Mouse (Mus musculus): ENCODE measurements around the gene Gm14180.
"Not testable (repeated sequence)": the region's sequence is repeated elsewhere in the genome, so short reads cannot be mapped to it uniquely, and the experiment has no call there.

The Gm14180 gene

DNA sequence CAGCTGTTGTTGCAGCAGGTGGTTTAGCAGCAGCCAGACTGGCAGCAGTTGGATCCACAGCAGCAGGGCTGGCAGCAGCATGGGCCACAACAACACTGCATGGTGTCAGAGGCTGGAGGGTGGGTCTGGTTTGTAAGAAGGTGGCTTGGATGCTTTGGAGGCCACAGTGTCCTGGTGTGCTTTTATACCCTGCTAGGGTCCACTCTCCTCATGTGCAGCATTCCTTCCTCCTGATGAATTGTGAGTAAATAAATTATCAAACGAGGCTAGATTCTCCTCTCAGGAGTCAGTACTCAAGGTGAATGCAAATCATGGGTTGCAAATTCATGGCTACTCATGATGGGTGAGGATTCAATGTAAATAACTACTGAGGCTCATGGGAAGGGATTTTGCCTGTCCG is at the start of gene Gm14180:
Gene Gm14180 (minus strand): TSS at position 101 of the 400 bp plus-strand sequence.
- no peak for DNase-seq

DNA sequence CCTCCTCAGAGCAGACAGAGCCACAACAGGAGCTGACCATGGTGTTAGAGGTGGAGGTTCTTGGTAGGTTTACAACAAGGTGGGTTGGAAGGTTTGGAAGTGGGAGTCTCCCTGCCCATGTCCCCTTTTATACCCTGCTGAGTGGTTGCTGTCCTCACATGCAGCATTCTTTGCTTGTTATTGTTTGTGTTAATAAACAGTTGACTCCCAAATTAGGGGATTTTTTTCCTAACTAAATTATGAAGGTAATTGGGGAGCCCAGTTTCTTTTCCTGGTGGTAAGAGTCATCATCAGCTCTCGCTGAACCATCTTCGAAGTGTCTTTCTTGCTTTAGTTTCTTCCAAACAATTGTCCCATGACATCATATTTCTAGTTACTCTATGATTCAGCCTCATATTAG is 46.5 kb upstream of the Gm14180 start, which contains the start of gene Krtap4-8:
Gene Krtap4-8 (minus strand): TSS at position 101 of the 400 bp plus-strand sequence.
- no peak for DNase-seq

DNA sequence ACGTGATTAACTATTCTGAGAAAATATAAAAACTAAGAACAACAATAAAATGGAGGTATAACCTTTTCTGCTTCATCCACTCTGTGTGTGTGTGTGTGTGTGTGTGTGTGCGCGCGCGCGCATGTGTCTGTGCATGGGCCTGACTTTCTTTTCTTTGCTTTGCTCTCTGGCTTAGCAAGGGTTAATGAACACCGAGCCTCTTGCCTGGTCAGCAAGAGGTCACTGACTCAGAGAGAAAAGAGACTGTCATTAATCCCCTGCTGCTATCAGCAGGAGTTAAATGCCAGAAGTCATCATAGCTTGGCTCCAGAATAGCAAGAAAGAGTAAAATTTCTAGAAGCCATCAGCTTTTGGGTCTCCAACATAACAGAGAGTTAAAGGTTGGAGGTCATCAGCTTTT is 44.3 kb upstream of the Gm14180 start:
- DNase-seq: no peak

DNA sequence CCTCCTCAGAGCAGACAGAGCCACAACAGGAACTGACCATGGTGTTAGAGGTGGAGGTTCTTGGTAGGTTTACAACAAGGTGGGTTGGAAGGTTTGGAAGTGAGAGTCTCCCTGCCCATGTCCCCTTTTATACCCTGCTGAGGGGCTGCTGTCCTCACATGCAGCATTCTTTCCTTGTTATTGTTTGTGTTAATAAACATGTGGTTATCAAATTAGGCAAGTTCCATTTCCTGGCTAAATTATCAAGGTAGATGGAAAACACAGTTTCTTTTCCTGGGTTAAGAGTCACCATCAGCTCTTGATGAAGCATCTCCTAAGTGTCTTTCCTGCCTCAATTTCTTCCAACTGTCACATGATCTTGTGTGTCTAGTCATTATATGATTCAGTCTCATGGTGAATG is 38.7 kb upstream of the Gm14180 start, which contains the start of gene Gm11595:
Gene Gm11595 (minus strand): TSS at position 101 of the 400 bp plus-strand sequence.
- DNase-seq: not testable (repeated sequence)

DNA sequence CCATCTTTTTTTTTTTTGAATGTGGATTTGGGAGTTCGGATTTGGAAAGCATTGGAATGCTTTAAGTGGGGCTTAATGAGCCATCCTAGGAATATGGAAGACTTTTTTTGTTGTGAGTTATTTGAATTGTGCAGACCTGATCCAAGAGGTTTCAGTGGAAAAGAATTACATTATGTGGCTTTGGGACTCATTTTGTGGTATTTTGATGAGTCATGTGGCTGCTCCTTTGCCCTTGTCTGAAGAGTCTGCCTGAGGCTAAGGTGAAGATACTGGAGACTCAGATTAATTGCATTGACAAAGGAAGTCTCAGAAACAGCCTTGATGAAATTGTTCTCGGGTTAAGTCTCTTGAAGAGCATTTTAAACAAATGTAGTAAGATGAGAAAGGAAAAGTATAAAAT is 34.3 kb upstream of the Gm14180 start:
- DNase-seq: no peak

DNA sequence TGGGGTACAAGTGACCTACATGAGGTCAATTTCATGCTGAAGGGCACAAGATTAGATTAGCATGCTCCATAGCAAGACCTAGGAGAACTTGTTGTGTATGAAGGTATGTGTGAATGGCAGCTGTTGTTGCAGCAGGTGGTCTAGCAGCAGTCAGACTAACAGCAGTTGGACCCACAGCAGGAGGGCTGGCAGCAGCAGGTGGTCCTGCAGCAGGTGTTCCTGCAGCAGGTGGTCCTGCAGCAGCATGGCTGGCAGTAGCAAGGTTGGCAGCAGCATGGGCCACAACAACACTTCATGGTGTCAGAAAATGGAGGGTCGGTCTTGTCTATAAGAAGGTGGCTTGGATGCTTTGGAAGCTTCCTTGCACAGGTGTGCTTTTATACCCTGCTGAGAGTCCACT is 24.8 kb upstream of the Gm14180 start:
- DNase-seq: no peak

DNA sequence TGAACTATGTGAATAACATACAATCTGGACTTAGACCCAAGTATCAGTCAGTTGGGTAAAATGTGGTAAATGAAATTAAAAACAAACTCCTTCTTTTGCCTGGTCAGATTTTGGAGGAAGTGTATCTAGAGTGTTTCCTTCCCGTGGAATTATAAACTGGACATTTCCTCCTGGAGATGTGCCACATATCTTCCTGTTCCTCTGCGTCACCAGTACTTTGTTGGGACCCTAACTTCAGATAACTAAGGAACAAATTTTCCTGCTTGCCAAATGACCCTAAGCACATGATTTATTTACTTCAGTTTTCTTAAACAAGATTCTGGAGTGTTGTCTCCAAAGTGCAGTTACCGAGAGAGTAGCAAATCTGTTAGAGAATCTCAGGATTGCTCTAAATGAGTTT is 9.9 kb upstream of the Gm14180 start:
- DNase-seq: no peak

DNA sequence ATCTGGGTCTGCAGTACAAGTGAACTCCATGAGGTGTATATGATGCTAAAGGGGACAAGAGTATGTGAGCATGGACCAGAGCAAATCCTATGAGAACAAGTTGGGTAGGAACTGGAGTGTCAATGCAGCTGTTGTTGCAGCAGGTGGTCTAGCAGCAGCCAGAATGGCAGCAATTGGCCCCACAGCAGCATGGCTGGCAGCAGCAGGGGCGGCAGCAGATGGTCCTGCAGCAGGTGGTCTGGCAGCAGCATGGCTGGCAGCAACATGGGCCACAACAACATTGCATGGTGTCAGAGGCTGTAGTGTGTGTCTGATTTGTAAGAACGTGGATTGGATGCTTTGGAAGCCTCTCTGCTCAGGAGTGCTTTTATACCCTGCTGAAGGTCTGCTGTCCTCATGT is 10.0 kb downstream of the Gm14180 start:
- no peak for DNase-seq

DNA sequence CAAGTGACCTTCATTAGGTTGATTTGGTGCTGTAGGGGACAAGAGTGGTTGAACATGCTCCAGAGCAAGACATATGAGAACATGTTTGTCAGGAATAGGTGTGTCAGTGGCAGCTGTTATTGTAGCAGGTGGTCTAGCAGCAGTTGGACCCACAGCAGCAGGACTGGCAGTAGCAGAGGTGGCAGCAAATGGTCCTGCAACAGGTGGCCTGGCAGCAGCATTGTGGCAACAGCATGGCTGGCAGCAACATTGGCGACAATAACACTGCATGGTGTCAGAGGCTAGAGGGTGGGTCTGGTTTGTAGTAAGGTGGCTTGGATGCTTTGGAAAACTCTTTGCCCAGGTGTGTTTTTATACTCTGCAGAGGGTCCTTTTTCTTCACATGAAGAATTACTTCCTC is 15.3 kb downstream of the Gm14180 start:
- DNase-seq: no peak

DNA sequence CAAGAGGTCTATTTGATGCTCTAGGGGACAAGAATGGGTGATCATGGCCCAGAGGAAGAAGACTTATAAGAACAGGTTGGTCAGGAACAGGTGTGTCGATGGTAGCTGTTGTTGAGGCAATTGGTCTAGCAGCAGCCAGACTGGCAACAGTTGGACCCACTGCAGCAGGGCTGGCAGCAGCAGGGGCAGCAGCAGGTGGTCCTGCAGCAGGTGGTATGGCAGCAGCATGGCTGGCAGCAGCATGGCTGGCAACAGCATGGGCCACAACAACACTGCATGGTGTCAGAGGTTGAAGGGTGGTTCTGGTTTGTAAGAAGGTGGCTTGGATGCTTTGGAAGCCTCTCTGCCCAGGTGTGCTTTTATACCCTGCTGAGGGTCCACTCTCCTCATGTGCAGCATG is 43.6 kb downstream of the Gm14180 start, which contains the start of gene Gm14190:
Gene Gm14190 (minus strand): TSS at position 278 of the 400 bp plus-strand sequence.
- no peak for DNase-seq

DNA sequence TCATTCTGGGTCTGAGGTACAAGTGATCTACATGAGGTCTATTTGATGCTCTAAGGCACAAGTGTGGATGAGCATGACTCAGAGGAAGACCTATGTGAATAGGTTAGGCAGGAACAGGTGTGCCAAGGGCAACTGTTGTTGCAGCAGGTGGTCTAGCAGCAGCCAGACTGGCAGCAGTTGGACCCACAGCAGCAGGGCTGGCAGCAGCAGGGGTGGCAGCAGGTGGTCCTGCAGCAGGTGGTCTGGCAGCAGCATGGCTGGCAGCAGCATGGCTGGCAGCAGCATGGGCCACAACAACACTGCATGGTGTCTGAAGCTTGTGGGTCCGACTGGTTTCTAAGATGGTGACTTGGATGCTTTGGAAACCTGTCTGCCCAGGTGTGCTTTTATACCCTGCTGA is 48.9 kb downstream of the Gm14180 start:
- DNase-seq: not testable (repeated sequence)
